Mouse (Mus musculus): ENCODE results near the gene Prr5l.

DNA sequence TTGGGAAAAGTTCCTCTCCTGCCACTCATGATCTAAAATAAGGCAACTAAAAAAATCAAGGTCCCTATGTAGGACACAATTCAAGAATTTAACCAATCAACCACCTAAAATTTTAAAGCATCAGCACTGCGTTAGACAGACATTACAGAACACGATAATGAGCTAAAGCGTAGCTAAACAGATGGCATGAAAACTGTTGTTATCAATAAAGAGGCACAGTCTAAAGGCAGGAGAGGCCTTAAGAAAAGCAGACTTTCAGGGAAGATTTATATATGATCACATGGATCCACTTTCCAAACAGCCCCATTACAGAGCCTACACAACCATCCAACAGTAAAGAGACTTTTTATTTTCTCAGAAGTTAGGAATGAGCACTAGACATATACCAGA lies 217.1 kb downstream of the Prr5l start:
- no peak for TF ChIP-seq CTCF (IDR thresholded peaks at IDR 0.05; ENCODE audit: low read depth)
- TF ChIP-seq EP300 (IDR thresholded peaks at IDR 0.05; ENCODE audit: low read depth), result no peak
